Mouse (Mus musculus) bone marrow macrophage, adult 2 months (primary cell): ENCODE results near the gene Fsd1. TPM values are rescaled to one million over a fixed set of nuclear protein-coding genes. Genes with fewer than 3 reads are reported as not detected.

Experiments used
- H3K27ac ChIP-seq: 2 replicates; pipeline ENCODE4 v1.5.1; 2012; ENCODE audit warnings: low read depth, low read length; ENCODE audit not compliant: insufficient read depth
- H3K4me1 ChIP-seq: 2 replicates; pipeline ENCODE4 v1.6.1; 2012; ENCODE audit warnings: low read length; ENCODE audit not compliant: control insufficient read depth, insufficient read depth
- H3K4me3 ChIP-seq: 2 replicates; pipeline ENCODE4 v1.5.1; 2012; ENCODE audit warnings: mild to moderate bottlenecking, low read length, moderate library complexity; ENCODE audit not compliant: insufficient read depth
- CTCF ChIP-seq: IDR thresholded peaks from 2 replicates; pipeline ENCODE4 v1.5.1; 2012; ENCODE audit warnings: low read depth, mild to moderate bottlenecking, low read length, moderate library complexity
- POLR2A ChIP-seq: IDR thresholded peaks from 2 replicates; pipeline ENCODE4 v1.6.1; 2012; ENCODE audit warnings: mild to moderate bottlenecking, low read depth, low read length, borderline replicate concordance
- polyA plus RNA-seq: library from polyadenylated mRNA; stranded (reverse); fragments of >200 nt; gene quantifications from 2 replicates; pipeline ENCODE4 v1.2.4, GENCODE M21; 2012; ENCODE audit not compliant: missing spikeins, insufficient read depth, insufficient read length

Fsd1 gene
- polyA plus RNA-seq, 1 experiment, result not detected

GRCm38 (mm10) chr17:55953751-55954150 lies 32.6 kb upstream of the Fsd1 start:
- H3K4me3 ChIP-seq, result no peak overlapping the region
- H3K27ac ChIP-seq, result no peak overlapping the region
- TF ChIP-seq POLR2A (no peak), CTCF (no peak)
- H3K4me1 ChIP-seq, result peaks cover 34% of the 10 kb centered on the region

GRCm38 (mm10) chr17:55954229-55954628 lies 32.1 kb upstream of the Fsd1 start:
- Histone ChIP-seq H3K4me1 (peaks cover 34% of the 10 kb centered on the region), H3K27ac (no peak overlapping the region), H3K4me3 (no peak overlapping the region)
- TF ChIP-seq POLR2A, result no peak
- TF ChIP-seq CTCF, result no peak

- H3K4me3 ChIP-seq, result no peak overlapping the region
- peaks cover 42% of the 10 kb centered on the region for H3K4me1 ChIP-seq
- no peak overlapping the region for H3K27ac ChIP-seq
- no peak for TF ChIP-seq POLR2A
- TF ChIP-seq CTCF, result no peak
Measured at GRCm38 (mm10) chr17:55956129-55956528, 30.2 kb upstream of the Fsd1 start.

- no peak overlapping the region for H3K4me3 ChIP-seq
- no peak overlapping the region for H3K27ac ChIP-seq
- no peak for TF ChIP-seq POLR2A
- H3K4me1 ChIP-seq, result peaks cover 43% of the 10 kb centered on the region
Measured at GRCm38 (mm10) chr17:55956591-55956990, 29.7 kb upstream of the Fsd1 start.

- H3K4me1 ChIP-seq, result peaks cover 38% of the 10 kb centered on the region
- no peak overlapping the region for H3K4me3 ChIP-seq
- TF ChIP-seq POLR2A, result no peak
- TF ChIP-seq CTCF, result peak; percentile 77
- H3K27ac ChIP-seq, result no peak overlapping the region
Measured at GRCm38 (mm10) chr17:55957168-55957567, 29.1 kb upstream of the Fsd1 start.

GRCm38 (mm10) chr17:55957726-55958583 lies 28.4 kb upstream of the Fsd1 start:
- peak overlapping the region; percentile 95 for H3K27ac ChIP-seq
- H3K4me3 ChIP-seq, result peak overlapping the region; percentile 88
- H3K4me1 ChIP-seq, result peaks cover 38% of the 10 kb centered on the region
- no peak for TF ChIP-seq CTCF
- no peak for TF ChIP-seq POLR2A

- TF ChIP-seq CTCF, result no peak
- TF ChIP-seq POLR2A, result no peak
- H3K27ac ChIP-seq, result peak overlapping the region; percentile 95
- peak overlapping the region; percentile 88 for H3K4me3 ChIP-seq
- peaks cover 35% of the 10 kb centered on the region for H3K4me1 ChIP-seq
Measured at GRCm38 (mm10) chr17:55958584-55958886, 27.8 kb upstream of the Fsd1 start.

GRCm38 (mm10) chr17:55958918-55959728 lies 27.2 kb upstream of the Fsd1 start, which contains the start of gene Yju2:
Gene Yju2 (plus strand): TSS chr17:55959099.
- Histone ChIP-seq H3K27ac (peak within 1 kb of the TSS; percentile 95), H3K4me3 (peak within 1 kb of the TSS; percentile 88), H3K4me1 (peaks cover 30% of the 10 kb centered on the region)
- TF ChIP-seq CTCF (no peak), POLR2A (no peak)

- TF ChIP-seq CTCF (no peak), POLR2A (no peak)
- Histone ChIP-seq H3K4me3 (peak overlapping the region; percentile 59), H3K4me1 (peaks cover 29% of the 10 kb centered on the region), H3K27ac (peak overlapping the region; percentile 33)
Measured at GRCm38 (mm10) chr17:55959946-55960740, 26.2 kb upstream of the Fsd1 start.

GRCm38 (mm10) chr17:55960791-55961190 lies 25.5 kb upstream of the Fsd1 start:
- Histone ChIP-seq H3K4me1 (peaks cover 29% of the 10 kb centered on the region), H3K27ac (no peak overlapping the region), H3K4me3 (no peak overlapping the region)
- TF ChIP-seq CTCF (no peak), POLR2A (no peak)
